Mouse (Mus musculus) adipose tissue, adult 10 weeks (tissue): ENCODE measurements around the gene Camk2b. TPM values are rescaled to one million over a fixed set of nuclear protein-coding genes. Genes with fewer than 3 reads are reported as not detected.

Source experiments
- polyA plus RNA-seq: library from polyadenylated mRNA; stranded (reverse); fragments of 350-450 nt; fragmentation: Illumina TruSeq; extraction: RNeasy Lipid Tissue Mini Kit (QIAGEN cat#74804); gene quantifications from one replicate; pipeline ENCODE4 v1.2.3, GENCODE M21; 2014; ENCODE audit warnings: low read depth, low replicate concordance

Gene Camk2b
- polyA plus RNA-seq, result 81.0 TPM

GRCm38 (mm10) chr11:6066176-6066575 is at the start of gene Camk2b:
Gene Camk2b (minus strand): TSS chr11:6066362.

DNA sequence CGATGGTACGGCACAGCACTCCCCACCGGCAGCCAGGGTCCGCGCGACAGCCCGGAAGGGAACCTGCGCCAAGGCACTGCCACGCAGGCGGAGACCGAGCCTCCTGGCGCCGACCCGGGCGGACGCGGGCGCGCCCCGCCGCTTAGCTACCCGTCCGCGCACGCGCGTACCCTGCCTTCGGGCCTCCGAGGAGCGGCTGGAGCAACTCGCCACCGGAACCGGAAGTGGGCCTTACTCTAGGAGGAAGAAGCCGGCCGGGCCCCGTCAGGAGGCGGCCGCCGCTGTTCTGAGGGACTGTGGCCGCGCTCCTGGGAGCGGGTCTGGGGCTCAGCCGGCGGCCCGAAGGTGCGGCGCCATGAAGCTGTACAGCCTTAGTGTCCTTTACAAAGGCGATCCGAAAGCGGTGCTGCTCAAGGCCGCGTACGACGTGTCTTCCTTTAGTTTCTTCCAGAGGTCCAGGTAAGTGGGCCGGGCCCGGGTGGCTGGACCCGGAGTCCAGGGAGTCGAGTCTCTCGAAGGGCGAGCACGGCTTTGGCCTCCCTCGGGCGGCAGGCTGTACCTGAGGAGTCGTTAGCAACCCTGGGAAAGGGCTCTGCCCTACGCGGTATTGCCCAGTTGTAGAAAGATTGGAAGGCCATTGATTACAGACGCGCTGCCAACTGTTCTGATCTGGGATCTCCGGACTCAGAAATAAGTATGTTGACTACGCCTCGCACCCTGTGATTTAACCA is 110.5 kb downstream of the Camk2b start, which contains the start of gene Ykt6:
Gene Ykt6, plus strand, starts transcription at position 148 of the 731 bp plus-strand sequence.

DNA sequence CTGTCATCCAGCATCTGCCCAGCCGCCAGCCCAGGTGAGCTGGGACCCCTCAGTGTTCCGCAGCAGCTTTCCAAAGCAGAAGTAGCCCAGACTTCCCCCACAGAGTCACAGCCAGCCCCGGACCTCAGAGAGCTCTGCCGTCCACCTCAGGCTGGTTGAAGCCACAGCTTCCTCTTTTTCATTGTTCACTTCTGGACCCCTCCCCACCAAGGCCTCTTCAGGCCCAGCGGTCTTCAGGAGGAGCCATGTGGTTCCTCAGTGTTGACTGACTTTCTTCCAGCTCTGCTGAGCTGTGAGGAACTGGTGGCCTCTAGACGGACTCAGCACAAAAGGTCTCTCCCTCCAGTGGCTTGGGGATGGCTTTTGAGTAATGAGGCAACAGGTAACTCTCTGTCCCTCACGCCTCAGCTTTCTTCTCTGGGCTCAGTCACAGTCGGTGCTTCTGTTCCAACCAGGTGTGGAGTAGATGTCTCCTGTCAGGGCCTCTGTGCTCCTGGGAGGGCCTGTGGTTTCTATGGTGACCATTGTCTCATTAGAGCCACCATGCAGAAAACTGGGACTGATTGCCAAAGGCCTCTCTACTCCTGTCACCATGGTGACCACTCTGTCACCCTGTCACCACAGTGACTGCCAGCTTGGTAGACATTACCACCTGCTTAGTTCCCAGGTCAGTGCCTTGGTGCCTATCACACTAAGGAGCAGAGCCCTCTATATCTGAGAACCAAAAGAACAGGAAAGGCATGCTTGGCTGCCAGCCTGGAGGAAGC is 116.4 kb downstream of the Camk2b start, which contains the start of gene Gck:
Gene Gck, minus strand, starts transcription at position 496 of the 767 bp plus-strand sequence.

Other genes starting within 250 kb of the Camk2b start
- 13.6 TPM for gene Polm, start 228.3 kb downstream of the Camk2b start, polyA plus RNA-seq
- 99.7 TPM for gene Aebp1, start 204.4 kb downstream of the Camk2b start, polyA plus RNA-seq
- gene Pold2, start 188.1 kb downstream of the Camk2b start, polyA plus RNA-seq, result 26.6 TPM
- gene Myl7, start 167.6 kb downstream of the Camk2b start, polyA plus RNA-seq, result 1.3 TPM
- 2.7 TPM for gene Gck, start 116.3 kb downstream of the Camk2b start, polyA plus RNA-seq
- 83.1 TPM for gene Ykt6, start 110.7 kb downstream of the Camk2b start, polyA plus RNA-seq
- gene A730071L15Rik, start 133.7 kb upstream of the Camk2b start, polyA plus RNA-seq, result 0.19 TPM
- gene Nudcd3, start 134.1 kb upstream of the Camk2b start, polyA plus RNA-seq, result 39.9 TPM
- 1.2 TPM for gene Npc1l1, start 163.8 kb upstream of the Camk2b start, polyA plus RNA-seq
- gene Ddx56, start 201.4 kb upstream of the Camk2b start, polyA plus RNA-seq, result 36.3 TPM
- gene Tmed4, start 208.5 kb upstream of the Camk2b start, polyA plus RNA-seq, result 187 TPM
- gene Ogdh, start 225.3 kb upstream of the Camk2b start, polyA plus RNA-seq, result 143 TPM